Mouse (Mus musculus): ENCODE measurements around the gene Insig1. TPM values are rescaled to one million over a fixed set of nuclear protein-coding genes. Genes with fewer than 3 reads are reported as not detected.
A peak's percentile ranks its signal among the peaks of the same experiment; 100 is the strongest.

Gene Insig1
- polyA plus RNA-seq, 1 experiment from 2014 or later, result 95.6 TPM

- no peaks in the 10 kb centered on the region for H3K36me3 ChIP-seq
- no peak overlapping the region for H3K9ac ChIP-seq
- no peak for ATAC-seq (ENCODE audit: low FRiP score)
- H3K27ac ChIP-seq, result no peak overlapping the region
- H3K4me1 ChIP-seq, result no peaks in the 10 kb centered on the region
- peaks cover 4% of the 10 kb centered on the region; the same call in 1 of the 2 replicates for H3K9me3 ChIP-seq (replicated peaks)
- H3K4me2 ChIP-seq (replicated peaks), result no peak overlapping the region
- H3K27me3 ChIP-seq, result no peaks in the 10 kb centered on the region; the same call in 1 of the 2 replicates
- no peak overlapping the region for H3K4me3 ChIP-seq
- 79% methylated on average over 6 of the region's 6 CpGs for WGBS
Observed at GRCm38 (mm10) chr5:28094846-28095245, 23.7 kb downstream of the Insig1 start.

DNA sequence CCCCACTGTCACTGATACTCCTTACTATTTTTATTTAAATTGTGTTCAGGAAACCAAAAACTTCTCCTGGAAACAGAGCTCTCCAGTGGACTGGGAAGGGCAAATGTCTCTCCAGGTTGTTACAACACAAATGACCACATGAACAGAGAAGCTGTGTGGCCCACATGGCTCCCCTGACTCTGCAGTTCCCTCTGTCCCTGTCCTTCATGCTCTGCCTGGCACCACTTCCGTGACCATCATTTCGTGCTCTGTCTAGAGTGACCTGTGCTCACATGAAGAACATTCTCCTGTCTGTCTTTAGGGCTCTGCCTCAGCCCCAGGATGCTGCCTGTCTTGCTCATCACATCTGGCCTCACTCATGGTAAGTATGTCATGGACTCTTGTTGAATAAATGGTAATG lies 24.5 kb downstream of the Insig1 start:
- no peaks in the 10 kb centered on the region for H3K36me3 ChIP-seq
- peaks cover 4% of the 10 kb centered on the region; the same call in 1 of the 2 replicates for H3K9me3 ChIP-seq (replicated peaks)
- no peak overlapping the region for H3K27ac ChIP-seq
- H3K9ac ChIP-seq, result no peak overlapping the region
- H3K4me2 ChIP-seq (replicated peaks), result no peak overlapping the region
- H3K4me1 ChIP-seq, result no peaks in the 10 kb centered on the region
- no peak for ATAC-seq (ENCODE audit: low FRiP score)
- H3K27me3 ChIP-seq, result no peaks in the 10 kb centered on the region; the same call in 1 of the 2 replicates
- WGBS, result 68% methylated on average over 2 of the region's 2 CpGs
- no peak overlapping the region for H3K4me3 ChIP-seq

DNA sequence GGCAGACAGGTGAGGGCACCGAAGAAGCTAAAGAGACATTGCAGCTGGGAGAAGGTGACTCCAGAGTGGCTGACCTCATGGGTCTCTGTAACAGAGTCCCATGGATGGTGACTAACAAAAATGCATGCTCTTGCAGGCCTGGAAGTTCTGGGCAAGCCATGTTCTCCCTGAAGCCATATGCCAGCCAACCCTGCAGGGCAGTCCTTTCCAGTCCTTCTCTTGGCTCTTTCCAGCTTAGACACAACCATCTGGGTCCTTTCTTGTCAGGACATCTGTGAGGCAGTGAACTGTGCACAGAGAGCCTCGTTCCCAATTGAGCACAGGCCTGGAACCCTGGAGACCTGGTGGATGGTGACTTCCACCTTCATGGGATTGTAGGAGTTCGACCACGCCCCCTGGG lies 35.8 kb downstream of the Insig1 start:
- Histone ChIP-seq H3K4me1 (no peaks in the 10 kb centered on the region), H3K4me2 (replicated peaks) (no peak overlapping the region), H3K27ac (no peak overlapping the region), H3K36me3 (no peaks in the 10 kb centered on the region), H3K27me3 (no peaks in the 10 kb centered on the region), H3K4me3 (no peak overlapping the region), H3K9ac (no peak overlapping the region), H3K9me3 (replicated peaks) (no peaks in the 10 kb centered on the region)
- 72% methylated on average over 4 of the region's 4 CpGs for WGBS
- ATAC-seq (ENCODE audit: low FRiP score), result no peak

DNA sequence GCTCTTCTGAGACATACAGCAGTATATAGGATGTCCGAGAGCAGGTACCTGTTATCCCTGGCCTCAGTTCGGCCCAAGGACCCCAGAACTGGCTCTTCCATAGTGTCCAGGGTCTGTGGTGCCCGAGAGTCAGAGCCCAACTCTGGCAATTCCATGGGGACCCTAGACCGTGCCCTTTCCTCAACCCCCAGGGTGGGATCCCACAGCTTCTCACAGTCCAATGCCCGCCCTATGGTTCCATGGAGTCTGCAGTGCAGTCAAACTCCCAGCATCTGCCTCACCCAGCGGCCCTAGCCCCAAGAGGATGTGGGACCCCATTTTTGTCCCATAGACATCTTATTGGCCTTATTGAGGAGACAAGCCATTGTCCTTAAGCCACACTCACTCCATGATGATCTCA lies 36.8 kb downstream of the Insig1 start:
- no peak overlapping the region for H3K4me2 ChIP-seq (replicated peaks)
- H3K27me3 ChIP-seq, result no peaks in the 10 kb centered on the region
- no peaks in the 10 kb centered on the region for H3K9me3 ChIP-seq (replicated peaks)
- H3K36me3 ChIP-seq, result no peaks in the 10 kb centered on the region
- no peak overlapping the region for H3K9ac ChIP-seq
- ATAC-seq (ENCODE audit: low FRiP score), result no peak
- H3K4me1 ChIP-seq, result no peaks in the 10 kb centered on the region
- no peak overlapping the region for H3K27ac ChIP-seq
- 87% methylated on average over 6 of the region's 6 CpGs for WGBS
- no peak overlapping the region for H3K4me3 ChIP-seq

GRCm38 (mm10) chr5:28110881-28111280 lies 39.7 kb downstream of the Insig1 start:
- WGBS, result 61% methylated on average over 2 of the region's 2 CpGs
- ATAC-seq (ENCODE audit: low FRiP score), result no peak

DNA sequence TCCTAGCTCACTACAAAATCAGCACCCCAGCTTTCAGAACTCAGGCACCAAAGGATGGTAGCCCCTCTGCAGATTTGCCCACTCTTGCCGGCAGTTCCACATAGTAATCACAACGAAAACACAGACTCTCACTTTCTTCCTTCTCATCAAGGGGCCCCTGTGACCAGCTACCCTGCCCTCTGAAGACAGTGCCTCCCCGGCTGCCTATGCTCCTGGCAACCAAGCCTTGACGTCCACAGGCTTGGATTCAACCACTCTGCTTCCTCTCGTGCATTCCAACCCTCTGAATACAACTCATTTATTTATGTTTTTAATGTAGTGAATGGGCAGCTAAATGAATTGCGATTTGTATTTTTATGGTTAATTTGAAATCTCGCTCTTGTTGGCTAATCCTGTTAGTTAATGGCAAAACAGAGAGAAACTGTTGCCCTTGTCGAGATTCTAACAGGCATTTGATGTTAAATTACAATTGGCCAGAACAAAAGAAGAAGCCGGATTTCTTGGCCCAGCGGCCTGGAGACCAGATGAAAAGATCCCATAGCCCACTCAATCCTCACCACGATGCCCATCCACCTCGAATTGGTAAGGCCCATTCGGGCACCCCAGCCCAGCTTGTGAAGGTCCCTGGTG lies 46.2 kb downstream of the Insig1 start:
- WGBS, result 4% methylated on average over 13 of the region's 13 CpGs
- Histone ChIP-seq H3K9ac (peak overlapping the region; percentile 59; the same call in 1 of the 2 replicates), H3K27me3 (peaks cover 68% of the 10 kb centered on the region), H3K27ac (no peak overlapping the region), H3K4me2 (replicated peaks) (peak overlapping the region; percentile 54), H3K9me3 (replicated peaks) (no peaks in the 10 kb centered on the region), H3K36me3 (no peaks in the 10 kb centered on the region), H3K4me1 (peaks cover 16% of the 10 kb centered on the region), H3K4me3 (peak overlapping the region; percentile 29)
- ATAC-seq (ENCODE audit: low FRiP score), result no peak

More at GRCm38 (mm10) chr5:28110881-28111280, 39.7 kb downstream of the Insig1 start:
- no peak overlapping the region for H3K27ac ChIP-seq
- H3K27me3 ChIP-seq, result peaks cover 7% of the 10 kb centered on the region; the same call in 1 of the 2 replicates
- H3K4me3 ChIP-seq, result no peak overlapping the region
- no peaks in the 10 kb centered on the region for H3K36me3 ChIP-seq
- no peak overlapping the region for H3K4me2 ChIP-seq (replicated peaks)
- H3K4me1 ChIP-seq, result no peaks in the 10 kb centered on the region
- H3K9ac ChIP-seq, result no peak overlapping the region
- H3K9me3 ChIP-seq (replicated peaks), result no peaks in the 10 kb centered on the region

DNA sequence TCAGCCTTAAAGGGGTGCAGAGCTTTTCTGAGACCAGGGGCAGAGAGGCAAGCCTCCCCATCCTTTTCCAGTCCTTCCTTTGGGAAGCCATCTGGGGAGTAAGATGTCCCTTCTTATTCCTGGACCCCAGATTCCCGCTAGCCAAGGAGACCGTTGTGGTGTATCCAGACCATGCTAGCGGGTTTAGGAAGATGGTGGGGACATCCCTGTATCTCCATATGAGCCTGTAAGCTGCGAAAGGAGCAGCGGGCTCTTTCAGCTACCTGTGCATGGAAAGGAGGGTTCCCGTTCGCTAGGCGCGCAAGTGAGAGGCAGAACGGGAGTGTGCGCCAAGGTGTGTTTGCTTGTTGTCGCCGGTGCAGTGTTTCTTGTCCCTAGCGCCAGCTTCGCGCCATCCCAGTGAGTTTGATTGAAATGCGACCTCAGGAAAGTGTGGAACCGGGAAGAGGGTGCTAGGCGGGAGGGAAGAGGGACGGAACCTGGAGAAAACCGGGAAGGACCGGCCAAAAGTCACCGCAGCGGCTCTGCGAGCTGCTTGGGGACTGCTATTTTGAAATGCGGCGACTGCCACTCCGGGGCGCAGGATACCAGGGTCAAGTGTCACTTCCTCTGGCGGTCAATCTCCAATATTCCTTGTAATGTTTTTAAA lies 46.8 kb downstream of the Insig1 start:
- H3K4me2 ChIP-seq (replicated peaks), result peak overlapping the region; percentile 54
- H3K4me3 ChIP-seq, result peak overlapping the region; percentile 29
- peak overlapping the region; percentile 59 for H3K9ac ChIP-seq
- ATAC-seq (ENCODE audit: low FRiP score), result no peak
- H3K27ac ChIP-seq, result peak overlapping the region; percentile 35; the same call in 1 of the 2 replicates
- no peaks in the 10 kb centered on the region for H3K9me3 ChIP-seq (replicated peaks)
- WGBS, result under 1% methylated on average over 30 of the region's 30 CpGs
- H3K27me3 ChIP-seq, result peaks cover 72% of the 10 kb centered on the region
- peaks cover 16% of the 10 kb centered on the region for H3K4me1 ChIP-seq
- H3K36me3 ChIP-seq, result no peaks in the 10 kb centered on the region

GRCm38 (mm10) chr5:28118531-28118925 lies 47.4 kb downstream of the Insig1 start:
- Histone ChIP-seq H3K27me3 (peaks cover 77% of the 10 kb centered on the region), H3K4me2 (replicated peaks) (peak overlapping the region; percentile 54), H3K36me3 (no peaks in the 10 kb centered on the region), H3K9ac (peak overlapping the region; percentile 59; the same call in 1 of the 2 replicates), H3K4me3 (peak overlapping the region; percentile 29), H3K4me1 (peaks cover 20% of the 10 kb centered on the region), H3K9me3 (replicated peaks) (no peaks in the 10 kb centered on the region), H3K27ac (no peak overlapping the region; the same call in 1 of the 2 replicates)
- ATAC-seq (ENCODE audit: low FRiP score), result no peak
- under 1% methylated on average over 19 of the region's 19 CpGs for WGBS

DNA sequence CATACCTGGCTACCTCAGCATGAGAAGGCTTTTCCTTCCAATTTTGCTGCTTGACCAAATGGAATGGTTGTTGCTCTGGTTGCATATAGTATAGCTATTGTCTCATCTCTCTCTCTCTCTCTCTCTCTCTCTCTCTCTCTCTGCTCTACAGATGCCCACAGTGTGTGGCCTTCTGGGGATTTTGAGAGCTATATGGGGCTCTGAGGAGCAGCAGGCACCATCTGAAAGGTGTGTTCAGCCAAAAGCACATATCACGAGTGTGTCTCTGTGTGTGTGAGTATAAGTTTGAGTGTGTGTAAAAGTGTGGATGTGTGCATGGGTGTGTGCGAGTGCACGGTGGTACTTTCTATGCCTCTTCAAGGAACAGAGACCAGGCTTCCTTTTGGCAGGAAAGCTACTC lies 48.4 kb downstream of the Insig1 start:
- H3K27me3 ChIP-seq, result peaks cover 80% of the 10 kb centered on the region
- H3K4me3 ChIP-seq, result no peak overlapping the region
- 29% methylated on average over 3 of the region's 3 CpGs for WGBS
- no peak overlapping the region for H3K4me2 ChIP-seq (replicated peaks)
- no peak overlapping the region for H3K27ac ChIP-seq
- no peak overlapping the region for H3K9ac ChIP-seq
- H3K36me3 ChIP-seq, result no peaks in the 10 kb centered on the region
- ATAC-seq (ENCODE audit: low FRiP score), result no peak
- peaks cover 30% of the 10 kb centered on the region for H3K4me1 ChIP-seq
- H3K9me3 ChIP-seq (replicated peaks), result no peaks in the 10 kb centered on the region

DNA sequence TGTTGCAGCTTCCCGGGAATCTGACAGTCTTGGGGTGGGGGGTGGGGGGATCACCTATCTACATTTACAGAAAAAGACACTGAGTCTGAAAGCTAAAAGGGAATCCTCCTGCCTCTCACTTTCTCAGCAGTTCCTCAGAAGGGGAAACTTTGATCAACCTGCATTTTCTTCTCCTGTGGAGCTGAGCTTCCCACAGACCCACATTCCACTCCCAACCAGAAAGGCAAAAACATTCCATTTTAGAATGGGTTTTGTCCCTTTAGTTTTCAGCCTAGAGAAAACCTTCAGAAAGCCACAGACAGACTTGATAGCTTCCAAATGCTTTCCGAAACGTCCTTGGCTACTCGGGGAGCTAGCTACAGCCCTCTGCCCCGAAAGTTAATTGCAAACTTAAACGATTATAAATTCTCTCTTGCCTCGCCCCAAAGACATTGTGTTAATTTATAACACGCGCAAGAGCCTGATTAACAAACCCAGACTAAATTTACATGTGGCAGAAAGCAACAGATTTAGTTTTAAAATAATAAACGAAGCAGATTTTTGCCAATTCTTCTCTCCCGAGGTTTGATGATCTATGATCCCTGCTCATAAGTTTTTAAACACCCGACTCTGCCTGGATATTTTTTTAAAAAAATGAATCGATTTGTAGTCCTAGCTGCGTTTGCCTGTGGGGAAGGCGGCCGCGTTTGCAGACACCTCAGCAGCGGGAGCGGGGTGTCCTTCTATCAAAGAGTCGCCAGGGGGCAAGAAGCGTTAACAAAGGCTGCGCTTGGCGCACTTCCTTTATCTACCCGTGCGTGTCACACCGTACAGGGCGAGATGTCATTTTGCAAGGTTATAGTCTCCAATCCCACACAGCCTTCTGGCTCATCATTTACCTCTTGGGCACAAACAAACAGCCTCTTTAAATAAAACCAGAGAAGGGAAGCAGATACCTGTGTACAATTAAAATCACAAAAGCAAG lies 51.6 kb downstream of the Insig1 start:
- Histone ChIP-seq H3K4me3 (peak overlapping the region; percentile 12; the same call in 1 of the 2 replicates), H3K27me3 (peaks cover 95% of the 10 kb centered on the region), H3K4me1 (peaks cover 24% of the 10 kb centered on the region), H3K9me3 (replicated peaks) (no peaks in the 10 kb centered on the region), H3K4me2 (replicated peaks) (peak overlapping the region; percentile 36), H3K27ac (peak overlapping the region; percentile 66; the same call in 1 of the 2 replicates), H3K36me3 (no peaks in the 10 kb centered on the region), H3K9ac (peak overlapping the region; percentile 35; the same call in 1 of the 2 replicates)
- peak; percentile 78; the same call in 1 of the 2 replicates for ATAC-seq (ENCODE audit: low FRiP score)
- under 1% methylated on average over 27 of the region's 27 CpGs for WGBS

- Histone ChIP-seq H3K27ac (peak overlapping the region; percentile 66; the same call in 1 of the 2 replicates), H3K27me3 (peaks cover 95% of the 10 kb centered on the region), H3K4me1 (peaks cover 18% of the 10 kb centered on the region), H3K36me3 (no peaks in the 10 kb centered on the region), H3K9ac (0 out of 2 replicates have a peak overlapping the region, but pooled peaks have one; percentile 35), H3K9me3 (replicated peaks) (no peaks in the 10 kb centered on the region), H3K4me3 (peak overlapping the region; percentile 12; the same call in 1 of the 2 replicates), H3K4me2 (replicated peaks) (peak overlapping the region; percentile 36)
- ATAC-seq (ENCODE audit: low FRiP score), result 0 out of 2 replicates have a peak, but pooled peaks have one; percentile 57
- WGBS, result under 1% methylated on average over 11 of the region's 11 CpGs
Observed at GRCm38 (mm10) chr5:28123455-28123825, 52.3 kb downstream of the Insig1 start.

All from hindbrain, embryonic 12.5 days (tissue).